Mouse (Mus musculus) limb, embryonic 14.5 days (tissue): ENCODE results near the gene Ezh1. TPM values are rescaled to one million over a fixed set of nuclear protein-coding genes. Genes with fewer than 3 reads are reported as not detected.

Source experiments
- ATAC-seq: fragments of 200-750 bp; cut with Nextera tagmentation; 2 replicates; pipeline ENCODE4 v1.8.0; 2017; ENCODE audit warnings: low read depth, moderate number of reproducible peaks, moderate TSS enrichment; ENCODE audit not compliant: low FRiP score
- DNase-seq: peaks from one replicate; pipeline ENCODE4 v3.0.0-alpha.2; 2015; ENCODE audit warnings: low spot score
- H3K27ac ChIP-seq: fragments of 300-500 bp; sonication (generic); replicated peaks from 2 replicates; pipeline ENCODE4 v1.5.1; 2014; ENCODE audit warnings: low read depth, mild to moderate bottlenecking, low read length, moderate library complexity, mixed read lengths
- H3K27me3 ChIP-seq: fragments of 300-500 bp; sonication (generic); 2 replicates; pipeline ENCODE4 v1.6.1; 2014; ENCODE audit warnings: low read length, mixed read lengths; ENCODE audit not compliant: control insufficient read depth, insufficient read depth
- H3K36me3 ChIP-seq: fragments of 300-500 bp; sonication (generic); 2 replicates; pipeline ENCODE4 v1.6.1; 2014; ENCODE audit warnings: mild to moderate bottlenecking, low read length, moderate library complexity, mixed read lengths; ENCODE audit not compliant: control insufficient read depth, insufficient read depth
- H3K4me1 ChIP-seq: fragments of 300-500 bp; sonication (generic); 2 replicates; pipeline ENCODE4 v1.6.1; 2014; ENCODE audit warnings: antibody characterized with exemption, low read length, mixed read lengths; ENCODE audit not compliant: control insufficient read depth, insufficient read depth
- H3K4me2 ChIP-seq: fragments of 300-500 bp; sonication (generic); replicated peaks from 2 replicates; pipeline ENCODE4 v1.6.1; 2014; ENCODE audit warnings: low read depth, mild to moderate bottlenecking, low read length, moderate library complexity; ENCODE audit not compliant: severe bottlenecking
- H3K4me3 ChIP-seq: fragments of 300-500 bp; sonication (generic); replicated peaks from 2 replicates; pipeline ENCODE4 v1.5.1; 2014; ENCODE audit warnings: low read length
- H3K9ac ChIP-seq: fragments of 300-500 bp; sonication (generic); 2 replicates; pipeline ENCODE4 v1.6.1; 2014; ENCODE audit warnings: mild to moderate bottlenecking, low read depth, low read length, moderate library complexity; ENCODE audit not compliant: severe bottlenecking
- H3K9me3 ChIP-seq: fragments of 300-500 bp; sonication (generic); 2 replicates; pipeline ENCODE4 v1.6.1; 2016; ENCODE audit warnings: low read length; ENCODE audit not compliant: control insufficient read depth
- POLR2A ChIP-seq: fragments of 200-500 bp; IDR thresholded peaks from 2 replicates; pipeline ENCODE4 v1.8.0; 2012; ENCODE audit warnings: inconsistent platforms, mild to moderate bottlenecking, moderate library complexity, borderline replicate concordance; ENCODE audit not compliant: insufficient read depth, insufficient read length; ENCODE audit errors: extremely low read depth
- WGBS: fragments of 180-500 bp; shearing (Covaris S2); extraction: QIAGEN DNeasy Blood & Tissue Kit; methylation state at CpG from one replicate; pipeline ENCODE4 v1.1.7; 2014; 5-methylcytosine and 5-hydroxymethylcytosine counted together
- polyA plus RNA-seq, 2 experiments: library from polyadenylated mRNA; depleted of rRNA in 1 of 2; stranded (reverse) in 1 of 2; unstranded in 1 of 2; fragments of >200 nt; fragmentation: Nextera tagmentation in 1 of 2; extraction: Ambion mirVana in 1 of 2; gene quantifications; 2 replicates each; pipeline versions ENCODE4 v1.2.1 to v1.2.3; 2012 to 2014

Ezh1 gene
- polyA plus RNA-seq, 2 experiments: 14.4 to 28.4 TPM

DNA sequence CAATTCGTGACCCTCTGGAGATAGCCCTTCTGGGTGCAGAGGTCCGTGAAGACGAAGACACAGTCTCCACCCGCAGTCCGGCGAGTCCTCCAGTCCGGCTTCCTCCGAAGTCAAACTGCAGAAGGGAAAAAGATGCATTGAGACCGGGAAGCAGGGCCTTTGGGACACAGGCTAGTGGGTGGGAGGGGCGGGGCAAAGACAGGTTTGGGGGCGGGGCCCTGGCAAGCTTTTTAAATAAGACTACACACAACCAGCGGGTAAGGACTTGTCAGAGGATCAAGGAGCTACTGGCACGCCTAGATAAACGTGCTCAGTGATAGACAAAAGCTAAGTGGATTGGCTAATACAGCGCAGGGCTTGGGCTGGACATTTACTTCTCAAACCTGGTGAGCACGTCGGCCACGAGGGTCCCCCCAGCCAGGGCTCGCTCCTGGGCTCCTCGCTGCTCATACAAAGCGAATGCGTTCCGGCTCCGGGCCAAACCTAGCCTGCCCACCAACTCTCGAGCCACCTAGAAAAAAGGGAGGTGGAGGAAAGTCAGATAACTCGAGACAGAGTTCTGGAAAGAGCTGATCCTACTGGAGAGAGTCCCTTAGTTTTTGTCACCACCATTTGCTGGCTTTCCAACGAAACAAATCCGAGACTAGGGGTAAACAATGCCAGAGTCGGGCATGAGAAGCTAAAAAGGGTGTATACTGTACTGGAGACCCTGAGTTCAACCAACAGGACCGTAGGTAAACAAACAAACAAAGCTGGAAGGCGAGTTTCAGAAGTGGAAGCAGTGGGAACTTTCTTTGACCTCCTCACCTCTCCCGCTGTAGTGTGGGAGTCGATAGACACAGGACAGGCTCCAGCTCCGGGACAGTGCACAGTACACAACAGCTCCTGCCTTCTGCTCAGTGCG is 61.3 kb downstream of the Ezh1 start:
- Histone ChIP-seq H3K27ac (no peak overlapping the region), H3K27me3 (peaks cover 81% of the 10 kb centered on the region), H3K4me2 (peak overlapping the region; percentile 71), H3K4me1 (peaks cover 20% of the 10 kb centered on the region), H3K36me3 (peaks cover 62% of the 10 kb centered on the region), H3K4me3 (no peak overlapping the region), H3K9ac (no peak overlapping the region), H3K9me3 (no peaks in the 10 kb centered on the region)
- ATAC-seq (no peak), DNase-seq (no peak)
- TF ChIP-seq POLR2A: no peak
- WGBS: 15% methylated on average over 33 of the region's 35 CpGs

GRCm38 (mm10) chr11:101164351-101164665 is 62.0 kb downstream of the Ezh1 start:
- 6% methylated on average over 21 of the region's 21 CpGs for WGBS
- no peak overlapping the region for H3K27ac ChIP-seq
- H3K9me3 ChIP-seq: no peaks in the 10 kb centered on the region
- peak overlapping the region; percentile 40 for H3K4me3 ChIP-seq
- H3K9ac ChIP-seq: peak overlapping the region; percentile 49
- peaks cover 75% of the 10 kb centered on the region for H3K27me3 ChIP-seq
- no peak for TF ChIP-seq POLR2A
- peaks cover 14% of the 10 kb centered on the region for H3K4me1 ChIP-seq
- DNase-seq: no peak
- ATAC-seq: no peak
- peaks cover 62% of the 10 kb centered on the region for H3K36me3 ChIP-seq
- H3K4me2 ChIP-seq: peak overlapping the region; percentile 71

DNA sequence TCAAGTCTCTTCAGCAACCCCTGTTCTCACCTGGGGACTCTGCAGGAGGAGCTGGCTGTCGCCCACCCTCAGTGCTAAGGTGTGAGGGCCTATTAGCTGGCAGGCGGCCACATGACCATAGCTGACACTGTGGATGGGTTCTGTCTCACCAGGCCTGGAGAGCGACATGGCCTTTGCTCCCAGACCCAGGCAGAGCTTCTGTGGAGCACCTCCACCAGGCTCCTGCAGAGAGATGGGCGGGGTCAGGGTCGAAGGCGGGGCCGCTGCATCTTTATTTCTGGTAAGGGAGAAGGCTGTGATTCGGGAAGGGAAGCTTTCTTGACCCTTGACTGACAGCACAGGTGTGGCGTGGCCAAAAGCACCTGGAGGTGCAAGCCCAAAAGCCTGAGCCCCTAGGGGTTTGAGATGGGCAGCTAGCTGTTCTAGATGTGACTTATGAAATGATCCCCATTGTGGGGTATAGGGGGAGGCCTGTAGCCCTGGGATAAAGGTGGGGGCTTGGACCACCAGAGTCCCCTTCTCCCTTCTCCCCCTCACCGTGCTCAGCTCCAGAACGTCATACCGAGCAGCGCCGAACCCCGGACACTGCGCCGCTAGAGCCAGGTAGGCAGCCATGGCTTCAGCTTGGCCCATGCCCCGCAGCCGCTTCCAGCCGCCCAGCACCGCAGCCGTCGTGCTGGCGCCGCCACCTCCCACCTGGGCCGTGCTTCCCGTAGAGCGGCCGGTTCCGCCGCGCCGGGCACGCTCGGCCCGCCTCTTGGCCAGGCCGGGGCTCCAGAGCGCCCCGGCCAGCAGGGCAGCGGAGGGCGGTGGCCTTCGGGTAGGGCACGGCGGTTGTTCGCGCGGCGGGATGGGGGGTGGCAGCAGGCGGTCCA is 62.5 kb downstream of the Ezh1 start:
- DNase-seq (no peak), ATAC-seq (0 out of 2 replicates have a peak, but pooled peaks have one; percentile 38)
- TF ChIP-seq POLR2A: no peak
- H3K4me3 ChIP-seq: peak overlapping the region; percentile 40
- H3K36me3 ChIP-seq: peaks cover 62% of the 10 kb centered on the region
- peak overlapping the region; percentile 49 for H3K9ac ChIP-seq
- peaks cover 69% of the 10 kb centered on the region for H3K27me3 ChIP-seq
- peak overlapping the region; percentile 71 for H3K4me2 ChIP-seq
- WGBS: 11% methylated on average over 35 of the region's 49 CpGs
- H3K9me3 ChIP-seq: no peaks in the 10 kb centered on the region
- no peak overlapping the region for H3K27ac ChIP-seq
- peaks cover 14% of the 10 kb centered on the region for H3K4me1 ChIP-seq

DNA sequence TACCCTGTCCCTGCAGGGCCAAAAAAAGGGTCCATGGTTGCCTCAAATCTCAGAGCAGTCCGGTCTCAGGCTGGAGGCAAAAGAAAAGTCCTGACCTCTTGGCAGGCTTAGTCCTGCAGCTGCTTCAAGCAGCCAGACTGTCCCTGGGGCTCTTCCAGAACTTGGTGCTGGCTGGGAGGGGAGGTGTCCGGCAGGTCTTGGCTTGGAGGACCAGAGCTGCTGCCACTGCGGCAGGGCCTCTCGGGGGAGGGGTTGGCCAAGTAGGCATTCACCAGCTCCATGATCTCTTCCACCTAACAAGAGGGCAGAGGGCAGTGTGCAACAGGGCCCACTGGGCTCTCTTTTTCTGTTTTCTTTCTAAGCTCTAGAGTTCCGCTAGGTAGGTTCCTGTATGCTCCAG is 63.5 kb downstream of the Ezh1 start:
- H3K4me1 ChIP-seq: peaks cover 14% of the 10 kb centered on the region
- no peaks in the 10 kb centered on the region for H3K9me3 ChIP-seq
- TF ChIP-seq POLR2A: no peak
- WGBS: 52% methylated on average over 5 of the region's 5 CpGs
- H3K9ac ChIP-seq: no peak overlapping the region
- DNase-seq (no peak), ATAC-seq (no peak)
- H3K36me3 ChIP-seq: peaks cover 60% of the 10 kb centered on the region
- peaks cover 59% of the 10 kb centered on the region for H3K27me3 ChIP-seq
- H3K4me3 ChIP-seq: no peak overlapping the region
- H3K27ac ChIP-seq: no peak overlapping the region
- H3K4me2 ChIP-seq: no peak overlapping the region

DNA sequence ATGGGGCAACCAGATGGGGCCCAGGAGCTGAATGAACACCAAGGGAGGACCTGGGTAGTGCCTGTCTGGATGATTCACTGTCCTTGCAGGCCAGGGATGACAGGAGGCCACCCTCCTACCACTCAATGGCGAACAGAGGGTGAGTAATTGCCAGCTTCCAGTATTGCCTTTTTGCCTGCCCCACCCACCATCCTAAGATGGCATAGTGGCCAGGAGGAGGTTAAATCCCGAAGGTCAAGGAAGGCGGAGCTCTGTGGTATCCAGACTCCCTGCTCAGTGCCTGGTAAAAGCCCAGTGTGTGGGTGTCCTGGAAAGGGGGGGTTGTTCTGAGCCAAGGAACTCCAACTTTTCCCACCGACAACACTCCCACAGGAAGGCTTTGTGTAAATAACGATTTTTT is 64.0 kb downstream of the Ezh1 start:
- H3K36me3 ChIP-seq: peaks cover 56% of the 10 kb centered on the region
- H3K4me2 ChIP-seq: no peak overlapping the region
- no peaks in the 10 kb centered on the region for H3K9me3 ChIP-seq
- no peak for TF ChIP-seq POLR2A
- 54% methylated on average over 5 of the region's 5 CpGs for WGBS
- no peak for ATAC-seq
- DNase-seq: no peak
- H3K27me3 ChIP-seq: peaks cover 55% of the 10 kb centered on the region
- no peak overlapping the region for H3K9ac ChIP-seq
- H3K27ac ChIP-seq: no peak overlapping the region
- H3K4me3 ChIP-seq: no peak overlapping the region
- peaks cover 14% of the 10 kb centered on the region for H3K4me1 ChIP-seq
